Mouse (Mus musculus) mouse embryonic stem cell (cell line): Measurements from ENCODE around the gene Lamc2.

ENCODE experiments used
- in situ Hi-C, 2 experiments: fragments of 300-500 bp; cut with MboI; formaldehyde crosslinking; loops; 1 replicate in 1 of 2; 3 replicates in 1 of 2; pipeline ENCODE4 v1.14.3; 2019 to 2020; ENCODE audit warnings: low sequenced_read_pairs in 2 of 2, low pct_unique_long_range_greater_than_20kb in 1 of 2, mixed read lengths in 1 of 2; ENCODE audit not compliant: unreplicated experiment in 1 of 2

The Lamc2 gene

DNA sequence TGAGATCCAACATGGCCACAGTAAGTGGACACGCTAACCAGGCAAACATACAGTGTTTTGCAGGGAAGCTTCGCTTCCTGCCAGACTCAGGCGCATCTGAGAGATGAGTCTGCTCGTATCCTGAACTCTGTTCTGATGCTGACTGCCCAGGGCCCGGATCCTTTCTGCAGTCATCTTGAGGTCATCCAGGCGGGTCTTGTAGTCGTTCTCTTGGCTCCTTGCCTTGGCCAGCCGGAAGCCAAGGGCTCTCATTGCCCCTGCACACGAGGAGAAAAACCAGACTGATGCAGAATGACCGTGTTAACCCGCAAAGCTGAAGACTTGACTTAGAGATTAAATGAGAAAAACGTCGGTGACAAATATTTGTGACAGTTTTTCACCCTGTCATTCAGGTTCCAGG is 49.6 kb downstream of the Lamc2 start:
- in situ Hi-C loops: no loop called here

GRCm38 (mm10) chr1:153133865-153134781 is 52.1 kb downstream of the Lamc2 start:
- in situ Hi-C loops: no loop called here

DNA sequence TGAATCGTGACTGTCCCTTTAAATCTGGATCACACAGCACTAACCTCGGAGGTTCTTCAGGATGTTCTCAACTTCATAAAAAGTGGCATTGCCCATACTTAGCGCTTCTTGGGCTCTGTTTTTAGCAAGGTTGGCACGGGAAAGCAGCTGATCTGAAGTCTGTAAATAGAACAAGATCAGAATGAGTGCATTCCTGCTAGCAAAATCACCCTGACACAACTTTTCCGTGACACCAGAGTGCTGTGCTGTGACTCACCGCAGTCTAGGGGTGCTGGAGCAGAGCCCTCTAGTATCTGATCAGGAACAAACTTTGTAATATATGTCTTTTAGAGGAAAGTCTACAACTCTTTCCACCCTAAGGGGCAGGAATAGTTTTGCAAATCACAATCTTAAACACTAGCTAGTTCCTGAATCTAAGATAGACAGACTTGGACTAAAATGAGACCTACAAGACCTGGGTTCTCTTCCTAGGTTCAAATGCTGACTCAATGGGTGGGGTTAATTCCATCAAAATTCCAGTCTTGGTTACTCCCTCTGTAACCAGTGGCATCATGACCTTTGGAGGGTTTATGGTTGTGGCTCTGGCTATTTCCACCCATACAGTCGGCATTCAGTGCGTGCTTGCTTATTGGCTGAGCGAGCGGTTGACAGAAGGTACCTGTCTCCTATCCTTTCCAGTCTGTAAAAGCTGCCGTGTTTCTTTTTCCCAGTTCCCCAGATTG is 56.1 kb downstream of the Lamc2 start:
- in situ Hi-C loops: no loop called here

DNA sequence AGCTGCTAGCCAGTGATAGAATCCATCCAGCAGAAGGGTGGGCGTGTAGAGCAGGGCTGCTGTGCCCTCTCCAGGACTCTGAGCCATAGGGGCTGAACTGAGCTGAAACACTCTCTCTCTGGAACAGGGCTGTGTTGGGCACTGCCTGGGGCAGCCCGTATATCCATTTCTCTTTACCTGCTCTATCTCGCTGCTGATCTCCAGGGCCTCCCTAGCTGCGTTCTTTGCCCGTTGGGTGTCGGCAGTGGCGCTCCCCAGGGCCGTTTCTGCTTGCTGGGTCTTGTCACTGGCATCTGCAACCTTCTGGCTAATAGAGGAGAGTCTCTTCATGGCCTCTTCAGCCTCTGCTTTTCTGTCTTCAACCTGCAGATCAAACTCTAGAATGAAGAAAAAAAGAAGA is 57.5 kb downstream of the Lamc2 start:
- in situ Hi-C loops: no loop called here

DNA sequence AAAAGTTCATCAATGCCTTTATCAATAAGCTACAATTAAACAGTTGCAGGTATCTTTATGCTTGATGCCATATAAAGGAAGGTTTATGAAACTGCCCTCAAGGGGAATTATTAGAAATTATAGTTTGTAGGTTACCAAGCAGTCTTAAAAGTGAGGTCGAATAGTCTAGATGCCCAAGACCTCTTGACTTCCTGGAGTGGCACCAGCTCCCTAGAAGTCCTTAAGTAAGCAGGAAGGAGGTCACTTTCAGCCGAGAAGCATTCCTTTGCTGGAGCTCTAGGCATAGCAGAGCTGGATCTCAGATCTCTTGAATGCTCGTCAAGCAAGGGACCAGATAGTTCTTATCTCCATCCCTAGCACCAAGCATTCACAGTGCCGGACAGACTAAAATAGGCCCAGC is 58.6 kb downstream of the Lamc2 start:
- in situ Hi-C loops: no loop called here

GRCm38 (mm10) chr1:153126491-153127381 is 59.5 kb downstream of the Lamc2 start:
- in situ Hi-C loops: no loop called here

DNA sequence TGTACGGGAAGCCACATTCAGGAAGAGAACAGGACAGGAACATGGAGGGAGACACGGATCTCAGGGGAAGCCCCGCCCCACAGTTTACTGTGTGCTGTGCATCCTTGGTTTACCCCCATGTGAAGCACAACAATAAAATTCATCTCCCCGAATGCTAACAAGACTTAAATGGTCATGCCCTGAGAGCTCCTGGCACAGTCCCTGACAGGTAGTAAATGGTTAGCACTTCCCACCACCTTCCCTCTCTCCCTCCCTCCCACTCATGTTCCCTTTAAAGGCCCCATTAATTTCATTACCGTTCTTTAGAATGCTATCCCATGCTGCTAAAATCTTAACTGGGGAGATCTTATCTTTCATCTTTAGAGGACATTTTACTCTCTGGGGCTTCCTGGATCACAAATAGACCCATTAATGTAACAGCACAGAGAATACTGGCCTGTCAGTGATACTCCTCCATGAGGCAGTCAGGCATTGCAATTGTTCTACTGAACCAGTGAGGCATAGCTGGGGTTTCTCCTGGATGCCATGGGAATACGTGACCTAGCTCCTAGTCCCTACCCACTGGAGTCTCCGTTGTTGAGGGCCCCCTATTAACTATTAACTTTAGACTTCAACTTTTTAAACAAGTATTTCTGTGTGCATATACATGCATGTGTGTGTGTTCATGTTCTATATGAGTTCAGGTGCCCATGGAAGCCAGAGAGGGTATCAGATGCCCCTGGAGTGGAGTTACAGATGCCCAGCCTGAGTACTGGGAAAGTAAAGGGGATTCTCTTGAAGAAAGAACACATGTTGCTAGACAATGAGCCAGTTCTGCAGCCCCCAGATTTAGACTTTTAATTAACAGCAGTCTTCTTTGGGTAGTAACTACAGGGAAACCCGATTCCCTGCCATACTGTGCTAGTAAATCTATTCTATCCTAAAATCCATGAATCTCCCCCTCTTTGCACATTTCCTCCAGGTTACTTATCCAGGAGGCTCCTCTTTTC is 60.7 kb downstream of the Lamc2 start:
- in situ Hi-C loops: no loop called here

DNA sequence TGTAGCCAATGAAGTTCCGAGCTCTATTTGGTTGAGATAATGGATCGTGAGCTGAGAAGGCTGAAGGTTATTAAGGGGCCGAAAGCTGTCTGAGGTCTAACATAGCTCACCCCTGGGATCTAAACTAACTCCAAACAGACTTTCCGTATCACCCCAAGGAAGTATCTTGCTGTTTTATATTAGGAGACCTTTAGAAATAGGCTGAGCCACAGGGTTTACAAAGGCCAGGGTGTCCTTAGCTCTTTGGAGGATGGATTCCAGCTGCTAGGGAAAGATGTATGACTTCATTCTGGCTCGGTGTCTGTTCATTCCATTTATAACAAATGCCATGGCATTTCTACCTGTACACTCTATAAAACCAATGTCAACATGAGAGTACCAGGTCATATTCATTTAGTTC is 61.7 kb downstream of the Lamc2 start:
- in situ Hi-C loops: loop anchor here (25.0 kb wide), 1 partner anchor 263 kb away; no protein-coding TSS in a partner anchor

DNA sequence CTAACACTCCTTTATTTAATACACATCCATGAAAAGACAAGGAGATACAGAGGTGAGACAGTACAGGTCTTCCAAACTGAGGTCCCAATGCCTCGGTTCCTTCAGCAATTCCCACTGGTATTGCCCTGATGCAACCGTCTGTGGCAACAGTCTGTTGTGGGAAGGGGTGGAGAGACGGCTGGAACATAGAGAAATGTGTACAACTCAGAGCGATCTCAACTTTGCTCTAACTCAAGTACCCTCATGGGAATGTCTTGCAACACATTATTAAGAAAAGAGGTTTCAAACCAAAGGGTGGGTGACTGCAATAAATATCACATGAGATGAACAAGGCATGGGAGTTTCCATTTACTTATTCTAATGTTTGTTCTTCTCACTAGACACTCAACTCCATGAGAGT is 63.5 kb downstream of the Lamc2 start:
- in situ Hi-C loops: loop anchor here (25.0 kb wide), 1 partner anchor 265 kb away; no protein-coding TSS in a partner anchor

DNA sequence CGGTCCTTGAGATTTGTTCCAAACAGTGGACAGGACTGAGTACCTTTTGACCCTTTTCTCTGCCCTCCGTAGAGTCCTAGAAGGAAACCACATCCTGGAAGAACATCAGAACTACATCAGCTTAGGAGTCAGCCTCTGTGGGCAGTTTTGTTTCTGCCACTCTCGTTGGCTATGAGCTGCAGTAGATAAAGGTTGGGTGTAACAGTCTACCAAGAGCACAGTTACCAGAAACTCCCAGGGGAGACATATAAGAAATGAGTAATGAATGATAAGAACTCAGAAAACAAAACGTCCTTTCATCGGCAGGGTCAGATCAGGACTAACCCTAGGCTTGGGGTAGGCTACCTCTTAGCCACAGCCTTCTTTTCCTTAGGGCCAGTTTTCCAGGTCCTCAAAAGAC is 64.9 kb downstream of the Lamc2 start:
- in situ Hi-C loops: loop anchor here (25.0 kb wide), 1 partner anchor 266 kb away; no protein-coding TSS in a partner anchor

DNA sequence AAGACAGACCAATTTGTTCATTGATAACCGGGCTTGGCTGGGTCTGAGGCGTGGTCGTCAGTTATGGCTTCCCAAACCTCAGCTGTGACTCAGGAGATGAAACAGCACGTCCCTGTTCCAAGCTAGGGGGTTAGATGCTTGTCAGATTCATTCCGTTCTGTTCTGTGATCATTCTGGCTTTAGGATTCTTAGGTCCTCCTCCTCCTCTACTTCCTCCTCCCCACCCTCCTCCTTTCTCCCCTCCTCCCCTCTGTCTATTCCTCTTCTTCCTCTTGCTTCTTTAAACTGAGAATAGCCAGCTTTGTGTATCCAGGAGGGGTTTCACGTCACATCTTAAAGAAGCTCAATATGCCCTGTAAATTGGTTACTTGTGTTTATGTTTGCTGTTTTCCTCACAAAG is 65.7 kb downstream of the Lamc2 start:
- in situ Hi-C loops: loop anchor here (25.0 kb wide), 1 partner anchor 267 kb away; no protein-coding TSS in a partner anchor

DNA sequence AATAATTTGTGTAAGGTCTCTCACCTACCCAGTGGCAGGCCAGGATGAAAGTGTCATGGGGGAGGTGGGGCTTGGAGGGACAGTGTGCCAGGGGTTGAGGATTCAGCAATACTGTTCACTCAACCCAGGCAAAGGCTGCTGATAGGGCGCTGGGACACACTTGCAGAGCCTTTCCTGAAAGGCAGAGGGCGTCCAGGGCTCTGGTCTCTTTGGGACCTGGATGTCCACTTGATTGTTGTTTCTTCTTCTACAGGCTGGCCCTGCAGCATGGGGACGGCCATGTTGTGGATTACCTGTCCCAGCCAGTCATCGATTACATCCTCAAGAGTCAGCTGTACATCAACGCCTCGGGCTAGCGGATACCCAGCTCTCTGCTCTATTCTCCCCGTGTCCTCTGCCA is 70.9 kb downstream of the Lamc2 start:
- in situ Hi-C loops: loop anchor here (25.0 kb wide), 1 partner anchor 272 kb away; no protein-coding TSS in a partner anchor

DNA sequence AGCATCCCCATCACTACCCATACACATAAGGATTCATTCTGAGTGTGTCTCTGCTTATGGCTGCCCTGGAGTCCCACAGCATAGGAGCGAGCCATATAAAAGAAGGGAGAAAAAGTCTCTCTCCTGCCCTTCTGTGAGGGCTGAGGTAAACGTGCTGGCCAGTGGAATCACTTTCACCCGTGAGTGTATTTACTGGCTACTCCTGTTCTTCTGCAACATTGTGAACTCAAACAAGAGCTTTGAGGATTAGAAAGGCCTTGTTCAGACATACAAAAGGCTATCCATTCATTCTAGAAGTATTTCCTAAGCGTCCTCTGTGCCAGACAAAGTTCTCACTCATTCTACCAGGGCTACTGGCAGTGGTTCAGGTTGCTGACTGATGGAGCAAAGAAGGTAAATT is 74.7 kb downstream of the Lamc2 start:
- in situ Hi-C loops: loop anchor here (25.0 kb wide), 1 partner anchor 276 kb away; no protein-coding TSS in a partner anchor

DNA sequence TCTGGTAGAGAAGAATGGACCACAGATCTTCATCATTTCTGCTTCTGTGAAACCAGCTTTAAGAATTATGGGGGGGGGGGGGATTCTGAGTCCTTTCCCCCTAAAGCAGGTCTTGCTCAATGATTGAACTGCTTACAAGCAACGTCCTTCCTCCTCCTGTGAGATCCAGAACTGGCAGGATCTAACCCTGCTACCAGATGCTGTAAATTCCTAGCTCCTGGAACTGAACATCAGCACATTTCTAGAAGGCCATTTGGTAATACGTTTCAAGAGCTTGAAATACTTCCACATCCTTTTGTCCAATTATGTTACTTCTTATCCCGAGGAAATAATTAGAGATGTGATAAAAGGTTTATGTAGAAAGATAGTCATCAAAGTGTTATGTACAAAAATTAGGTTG is 76.4 kb downstream of the Lamc2 start:
- in situ Hi-C loops: loop anchor here (25.0 kb wide), 1 partner anchor 277 kb away; no protein-coding TSS in a partner anchor

DNA sequence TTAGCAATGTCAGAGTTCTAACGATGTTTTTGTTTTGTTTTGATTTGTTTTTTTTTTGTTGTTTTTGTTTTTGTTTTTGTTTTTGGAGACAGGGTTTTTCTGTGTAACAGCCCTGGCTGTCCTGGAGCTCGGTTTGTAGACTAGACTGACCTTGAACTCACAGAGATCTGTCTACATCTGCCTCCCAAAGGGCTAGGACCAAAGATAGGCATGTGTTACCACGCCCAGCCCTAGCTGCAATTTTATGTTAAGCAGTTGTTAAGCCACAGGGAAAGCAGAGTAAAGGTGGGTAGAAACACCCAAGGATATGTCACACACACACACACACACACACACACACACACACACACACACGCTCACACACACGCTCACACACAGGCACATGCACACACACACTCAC is 76.9 kb downstream of the Lamc2 start:
- in situ Hi-C loops: loop anchor here (25.0 kb wide), 1 partner anchor 278 kb away; no protein-coding TSS in a partner anchor

GRCm38 (mm10) chr1:153107866-153108265 is 78.4 kb downstream of the Lamc2 start:
- in situ Hi-C loops: loop anchor here (25.0 kb wide), 1 partner anchor 279 kb away; no protein-coding TSS in a partner anchor

GRCm38 (mm10) chr1:153104804-153105203 is 81.4 kb downstream of the Lamc2 start:
- in situ Hi-C loops: loop anchor here (25.0 kb wide), 1 partner anchor 282 kb away; no protein-coding TSS in a partner anchor
